16 mouse cellular contexts compared by ENCODE assay signal in the genomic region with DNA sequence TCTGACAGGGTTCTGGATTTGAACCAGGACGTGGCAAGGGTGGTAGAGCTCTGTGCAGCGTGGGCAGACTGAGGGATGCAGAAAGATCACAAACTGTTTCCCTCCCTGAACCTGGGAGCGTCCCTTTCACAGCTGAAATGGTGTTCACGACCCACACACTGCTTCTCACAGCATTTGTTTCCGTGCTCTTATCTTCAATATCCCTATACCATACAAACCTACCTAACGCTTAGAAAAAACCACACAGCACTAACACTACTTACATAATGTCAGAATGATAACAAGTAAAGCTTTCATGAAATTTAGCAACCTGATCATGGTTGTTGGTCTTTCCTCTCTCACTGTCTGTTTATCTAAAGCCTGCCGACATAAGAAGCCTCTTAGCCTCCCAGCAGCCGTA.
"Had no signal": no experiment of that assay in that cellular context is flagged by ENCODE, and none has a peak within 500 bp of the region (broad histone marks: within the 10 kb centered on the region; RNA-seq: fewer than 3 reads in every experiment).

No protein-coding gene starts in this region.

- H3K36me3 ChIP-seq: liver, embryonic 15.5 days; stomach, embryonic 15.5 days had no signal

- DNase-seq: kidney, adult 11 months; kidney, adult 9 months; kidney, postnatal 36 days; left cerebral cortex, postnatal 4 days; lung, embryonic 14.5 days; lung, postnatal 14 days; midbrain, embryonic 14.5 days; right cerebral cortex, postnatal 4 days; thymus, adult 2 months; thymus, postnatal 36 days had no signal

- H3K27ac ChIP-seq: kidney, postnatal 0 days; limb, embryonic 13.5 days; liver, embryonic 15.5 days; macrophage; neural tube, embryonic 12.5 days; stomach, embryonic 15.5 days had no signal

- H3K4me3 ChIP-seq: limb, embryonic 13.5 days; liver, embryonic 15.5 days; neural tube, embryonic 12.5 days; stomach, embryonic 15.5 days had no signal

- H3K27me3 ChIP-seq: limb, embryonic 13.5 days; liver, embryonic 15.5 days; neural tube, embryonic 12.5 days; stomach, embryonic 15.5 days had no signal

- H3K9me3 ChIP-seq: limb, embryonic 13.5 days; liver, embryonic 15.5 days; neural tube, embryonic 12.5 days; stomach, embryonic 15.5 days had no signal

- H3K9ac ChIP-seq: limb, embryonic 13.5 days; liver, embryonic 15.5 days; lung, embryonic 14.5 days; neural tube, embryonic 12.5 days; stomach, embryonic 15.5 days had no signal

- H3K4me2 ChIP-seq: limb, embryonic 13.5 days; liver, embryonic 15.5 days; lung, embryonic 14.5 days; neural tube, embryonic 12.5 days; stomach, embryonic 15.5 days had no signal
